In the genomic region with DNA sequence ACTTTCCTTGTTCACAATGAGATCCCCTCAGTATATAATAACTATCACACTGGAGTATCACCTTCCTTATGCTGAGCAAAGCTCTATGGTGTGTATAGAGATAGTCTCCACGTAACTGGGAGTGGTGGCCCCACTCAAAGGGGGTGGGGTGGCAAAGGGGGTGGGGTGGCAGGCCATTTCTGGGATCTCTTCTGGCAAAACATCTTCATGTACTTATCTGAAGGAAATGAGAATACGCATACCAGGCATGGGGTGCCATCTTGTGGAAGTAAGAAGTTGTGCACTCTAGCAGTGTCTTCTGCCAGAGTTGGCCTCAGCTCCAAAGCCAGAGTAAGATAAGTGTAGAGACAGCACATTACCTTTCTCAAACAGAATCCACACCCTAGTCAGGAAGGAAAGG, we compare ENCODE assay signal across 9 mouse cellular contexts.
DNase-seq lines count a peak whose midpoint lies in the region; ATAC-seq and TF ChIP-seq lines count a peak whose summit lies in the region.
"Had no signal": no experiment of that assay in that cellular context is flagged by ENCODE, and none has a peak within 500 bp of the region (broad histone marks: within the 10 kb centered on the region; RNA-seq: fewer than 3 reads in every experiment).

No protein-coding gene starts in this region.

- H3K27me3 ChIP-seq in hindbrain, embryonic 11.5 days (ENCODE audit: control insufficient read depth, insufficient read depth, low read length), result no peaks in the 10 kb centered on the region
- no peaks in the 10 kb centered on the region for H3K27me3 ChIP-seq in liver, adult 2 months (ENCODE audit: control insufficient read depth, insufficient read depth, low read length)

- TF ChIP-seq POLR2A in liver, adult 2 months (IDR thresholded peaks at IDR 0.05; ENCODE audit: extremely low read depth, insufficient read depth, low read length), result no peak

- no peaks in the 10 kb centered on the region for H3K9me3 ChIP-seq in hindbrain, embryonic 11.5 days (ENCODE audit: control insufficient read depth, low read length)

- intact Hi-C loops in left cerebral cortex, adult 2 months (cut with DNase I), result loop anchor here (1.0 to 5.0 kb wide), 2 partner anchors 408 to 1039 kb away; no protein-coding TSS in a partner anchor
- intact Hi-C loops in gastrocnemius, postnatal 36 days (cut with DNase I), result loop anchor here (5.0 kb wide), 1 partner anchor 408 kb away; no protein-coding TSS in a partner anchor

- WGBS in hindbrain, embryonic 11.5 days, result 20% methylated on average over 2 of the region's 2 CpGs
- 3% methylated on average over 2 of the region's 2 CpGs for WGBS in liver, adult 2 months

- peak; percentile 82 for TF ChIP-seq CTCF in left cerebral cortex, adult 2 months (IDR thresholded peaks at IDR 0.05)
- peak; percentile 57 for TF ChIP-seq CTCF in liver, adult 2 months (IDR thresholded peaks at IDR 0.05; ENCODE audit: low read depth, low read length)

- H3K27ac ChIP-seq in left cerebral cortex, adult 2 months, result no peak overlapping the region
- no peak overlapping the region for H3K27ac ChIP-seq in hindbrain, embryonic 11.5 days (ENCODE audit: low read depth, low read length)
- H3K27ac ChIP-seq in liver, adult 2 months (replicated peaks; ENCODE audit: insufficient read depth, low read depth, low read length), result no peak overlapping the region
- H3K27ac ChIP-seq: macrophage had no signal

- no peak overlapping the region for H3K4me2 ChIP-seq in hindbrain, embryonic 11.5 days (replicated peaks; ENCODE audit: low read depth, low read length)

- H3K4me3 ChIP-seq in left cerebral cortex, adult 2 months, result no peak overlapping the region
- H3K4me3 ChIP-seq in hindbrain, embryonic 11.5 days (ENCODE audit: low read depth, low read length), result no peak overlapping the region
- H3K4me3 ChIP-seq in liver, adult 2 months (ENCODE audit: insufficient read depth, low read depth, low read length), result no peak overlapping the region

- H3K9ac ChIP-seq in hindbrain, embryonic 11.5 days (ENCODE audit: low read depth, low read length), result no peak overlapping the region
- no peak overlapping the region for H3K9ac ChIP-seq in liver, adult 2 months (ENCODE audit: low read depth, low read length)

- H3K4me1 ChIP-seq in hindbrain, embryonic 11.5 days (replicated peaks; ENCODE audit: control insufficient read depth, insufficient read depth, low read length), result no peaks in the 10 kb centered on the region
- H3K4me1 ChIP-seq in liver, adult 2 months (ENCODE audit: control insufficient read depth, insufficient read depth, low read length), result no peaks in the 10 kb centered on the region

- peak in 1 of 2 experiments; percentile 7 for DNase-seq in left cerebral cortex, adult 2 months (ENCODE audit: extremely low spot score in 1 of 2, low spot score in 2 of 2)
- no peak for DNase-seq in left cerebral cortex, adult 8-10 months (ENCODE audit: low spot score in 2 of 2)
- DNase-seq in Muller cell, postnatal 12 days (ENCODE audit: inconsistent ontology term), result peak; percentile 8
- DNase-seq in cerebellum, postnatal 25 days, result peak; percentile 20 to 44
- peak; percentile 35 for DNase-seq in hindbrain, embryonic 11.5 days (ENCODE audit: low spot score)
- peak; percentile 43 for DNase-seq in liver, adult 2 months (ENCODE audit: extremely low read depth, low read depth, low spot score)
- DNase-seq in retina, postnatal 1 day, result peak; percentile 59
- no peak for DNase-seq in gastrocnemius, postnatal 36 days

- ATAC-seq in hindbrain, embryonic 11.5 days (ENCODE audit: low FRiP score), result no peak

- no peaks in the 10 kb centered on the region for H3K79me2 ChIP-seq in liver, adult 2 months (ENCODE audit: control insufficient read depth, insufficient read depth, low read length)

- H3K36me3 ChIP-seq in hindbrain, embryonic 11.5 days (ENCODE audit: control insufficient read depth, insufficient read depth, low read length), result no peaks in the 10 kb centered on the region
- no peaks in the 10 kb centered on the region for H3K36me3 ChIP-seq in liver, adult 2 months (ENCODE audit: control insufficient read depth, insufficient read depth, low read length)

Comparison
In these comparisons a context has a peak if more than half of its experiments do, and no peak if none do; other contexts are left out.
1. DNase-seq: peak in Muller cell, postnatal 12 days (single experiment), cerebellum, postnatal 25 days (2 of 2), hindbrain, embryonic 11.5 days (single experiment), liver, adult 2 months (single experiment) and retina, postnatal 1 day (single experiment); none in left cerebral cortex, adult 8-10 months (0 of 2) and gastrocnemius, postnatal 36 days (0 of 2).